Mouse (Mus musculus) neural tube, embryonic 11.5 days (tissue): Measurements from ENCODE around the gene AU040320. TPM values are rescaled to one million over a fixed set of nuclear protein-coding genes. Genes with fewer than 3 reads are reported as not detected.

Experiments used
- ATAC-seq: fragments of 200-750 bp; cut with Nextera tagmentation; 2 replicates; pipeline ENCODE4 v1.8.0; 2017; ENCODE audit warnings: moderate number of reproducible peaks, mild to moderate bottlenecking, moderate TSS enrichment, moderate library complexity; ENCODE audit not compliant: insufficient read depth, low FRiP score, low TSS enrichment
- DNase-seq: peaks from one replicate; pipeline ENCODE4 v3.0.0-alpha.2; 2015; ENCODE audit warnings: low spot score
- H3K27ac ChIP-seq: fragments of 300-500 bp; sonication (generic); 2 replicates; pipeline ENCODE4 v1.5.1; 2014; ENCODE audit warnings: low read depth, mild to moderate bottlenecking, low read length
- H3K27me3 ChIP-seq: fragments of 300-500 bp; sonication (generic); 2 replicates; pipeline ENCODE4 v1.6.1; 2014; ENCODE audit warnings: mild to moderate bottlenecking, low read length, mixed read lengths; ENCODE audit not compliant: control insufficient read depth, insufficient read depth
- H3K36me3 ChIP-seq: fragments of 300-500 bp; sonication (generic); 2 replicates; pipeline ENCODE4 v1.6.1; 2014; ENCODE audit warnings: mild to moderate bottlenecking, low read length, moderate library complexity, mixed read lengths; ENCODE audit not compliant: control insufficient read depth, insufficient read depth
- H3K4me1 ChIP-seq: fragments of 300-500 bp; sonication (generic); 2 replicates; pipeline ENCODE4 v1.6.1; 2014; ENCODE audit warnings: low read length, mixed read lengths; ENCODE audit not compliant: control insufficient read depth, insufficient read depth
- H3K4me2 ChIP-seq: fragments of 300-500 bp; sonication (generic); 2 replicates; pipeline ENCODE4 v1.6.1; 2014; ENCODE audit warnings: low read depth, mild to moderate bottlenecking, moderate library complexity
- H3K4me3 ChIP-seq: fragments of 300-500 bp; sonication (generic); 2 replicates; pipeline ENCODE4 v1.5.1; 2014; ENCODE audit warnings: low read depth, low read length
- H3K9ac ChIP-seq: fragments of 300-500 bp; sonication (generic); 2 replicates; pipeline ENCODE4 v1.6.1; 2014; ENCODE audit warnings: mild to moderate bottlenecking, low read length
- H3K9me3 ChIP-seq: fragments of 300-500 bp; sonication (generic); 2 replicates; pipeline ENCODE4 v1.6.1; 2016; ENCODE audit warnings: low read length; ENCODE audit not compliant: control insufficient read depth
- WGBS: fragments of 180-500 bp; shearing (Covaris S2); extraction: QIAGEN DNeasy Blood & Tissue Kit; methylation state at CpG from one replicate; pipeline ENCODE4 v1.1.7; 2014; 5-methylcytosine and 5-hydroxymethylcytosine counted together
- polyA plus RNA-seq: library from polyadenylated mRNA; unstranded; fragments of >200 nt; fragmentation: Nextera tagmentation; extraction: Ambion mirVana; gene quantifications from 2 replicates; pipeline ENCODE4 v1.2.1, GENCODE M21; 2014

The AU040320 gene
- polyA plus RNA-seq, 1 experiment from 2014 or later, result 32.4 TPM

GRCm38 (mm10) chr4:126770831-126771230 is 17.5 kb downstream of the AU040320 start:
- no peaks in the 10 kb centered on the region for H3K36me3 ChIP-seq
- H3K4me2 ChIP-seq, result no peak overlapping the region
- DNase-seq, result no peak
- no peak overlapping the region for H3K27ac ChIP-seq
- ATAC-seq, result no peak
- H3K9ac ChIP-seq, result no peak overlapping the region
- no peaks in the 10 kb centered on the region for H3K9me3 ChIP-seq
- H3K27me3 ChIP-seq, result no peaks in the 10 kb centered on the region
- 78% methylated on average over 4 of the region's 4 CpGs for WGBS
- H3K4me3 ChIP-seq, result no peak overlapping the region
- no peaks in the 10 kb centered on the region for H3K4me1 ChIP-seq

GRCm38 (mm10) chr4:126773871-126774270 is 20.5 kb downstream of the AU040320 start:
- Histone ChIP-seq H3K4me3 (no peak overlapping the region), H3K9me3 (no peaks in the 10 kb centered on the region), H3K9ac (no peak overlapping the region), H3K4me2 (no peak overlapping the region), H3K27ac (no peak overlapping the region), H3K4me1 (no peaks in the 10 kb centered on the region), H3K36me3 (no peaks in the 10 kb centered on the region), H3K27me3 (no peaks in the 10 kb centered on the region)
- ATAC-seq (no peak), DNase-seq (no peak)
- 92% methylated on average over 6 of the region's 6 CpGs for WGBS

GRCm38 (mm10) chr4:126775182-126775581 is 21.8 kb downstream of the AU040320 start:
- H3K4me2 ChIP-seq, result no peak overlapping the region
- ATAC-seq (no peak), DNase-seq (no peak)
- peaks cover 9% of the 10 kb centered on the region; the same call in 1 of the 2 replicates for H3K4me1 ChIP-seq
- no peaks in the 10 kb centered on the region for H3K36me3 ChIP-seq
- 82% methylated on average over 1 of the region's 1 CpGs for WGBS
- no peak overlapping the region for H3K27ac ChIP-seq
- no peak overlapping the region for H3K9ac ChIP-seq
- no peaks in the 10 kb centered on the region for H3K27me3 ChIP-seq
- no peaks in the 10 kb centered on the region for H3K9me3 ChIP-seq
- H3K4me3 ChIP-seq, result no peak overlapping the region

GRCm38 (mm10) chr4:126779148-126779581 is 25.8 kb downstream of the AU040320 start:
- Histone ChIP-seq H3K36me3 (no peaks in the 10 kb centered on the region), H3K27me3 (no peaks in the 10 kb centered on the region), H3K4me1 (peaks cover 9% of the 10 kb centered on the region; the same call in 1 of the 2 replicates), H3K9me3 (no peaks in the 10 kb centered on the region), H3K4me2 (no peak overlapping the region), H3K27ac (no peak overlapping the region; the same call in 1 of the 2 replicates), H3K4me3 (no peak overlapping the region), H3K9ac (no peak overlapping the region)
- ATAC-seq, result no peak
- no peak for DNase-seq
- WGBS, result 35% methylated on average over 8 of the region's 8 CpGs

- Histone ChIP-seq H3K9me3 (no peaks in the 10 kb centered on the region), H3K27ac (no peak overlapping the region), H3K4me1 (peaks cover 9% of the 10 kb centered on the region; the same call in 1 of the 2 replicates), H3K36me3 (no peaks in the 10 kb centered on the region), H3K4me3 (no peak overlapping the region), H3K4me2 (no peak overlapping the region), H3K9ac (peak overlapping the region; percentile 2; the same call in 1 of the 2 replicates), H3K27me3 (no peaks in the 10 kb centered on the region)
- no peak for ATAC-seq
- no peak for DNase-seq
- WGBS, result 43% methylated on average over 12 of the region's 12 CpGs
Measured at GRCm38 (mm10) chr4:126779826-126780775, 26.8 kb downstream of the AU040320 start.

- no peak overlapping the region for H3K4me3 ChIP-seq
- no peak overlapping the region for H3K9ac ChIP-seq
- H3K36me3 ChIP-seq, result no peaks in the 10 kb centered on the region
- no peaks in the 10 kb centered on the region for H3K9me3 ChIP-seq
- ATAC-seq (no peak), DNase-seq (no peak)
- H3K27me3 ChIP-seq, result no peaks in the 10 kb centered on the region
- 57% methylated on average over 3 of the region's 3 CpGs for WGBS
- H3K27ac ChIP-seq, result no peak overlapping the region
- H3K4me1 ChIP-seq, result peaks cover 9% of the 10 kb centered on the region; the same call in 1 of the 2 replicates
- H3K4me2 ChIP-seq, result no peak overlapping the region
Measured at GRCm38 (mm10) chr4:126781871-126782270, 28.5 kb downstream of the AU040320 start.

- Histone ChIP-seq H3K9ac (no peak overlapping the region), H3K4me1 (peaks cover 9% of the 10 kb centered on the region; the same call in 1 of the 2 replicates), H3K27me3 (no peaks in the 10 kb centered on the region), H3K27ac (no peak overlapping the region), H3K36me3 (no peaks in the 10 kb centered on the region), H3K4me2 (no peak overlapping the region), H3K4me3 (no peak overlapping the region), H3K9me3 (no peaks in the 10 kb centered on the region)
- DNase-seq, result no peak
- ATAC-seq, result no peak
- 90% methylated on average over 8 of the region's 8 CpGs for WGBS
Measured at GRCm38 (mm10) chr4:126782512-126782911, 29.2 kb downstream of the AU040320 start.

- WGBS, result 88% methylated on average over 8 of the region's 8 CpGs
- H3K27ac ChIP-seq, result no peak overlapping the region
- DNase-seq, result no peak
- H3K4me1 ChIP-seq, result peaks cover 9% of the 10 kb centered on the region; the same call in 1 of the 2 replicates
- H3K9ac ChIP-seq, result no peak overlapping the region
- H3K9me3 ChIP-seq, result no peaks in the 10 kb centered on the region
- ATAC-seq, result no peak
- no peak overlapping the region for H3K4me2 ChIP-seq
- H3K36me3 ChIP-seq, result no peaks in the 10 kb centered on the region
- H3K4me3 ChIP-seq, result no peak overlapping the region
- H3K27me3 ChIP-seq, result no peaks in the 10 kb centered on the region
Measured at GRCm38 (mm10) chr4:126782996-126783395, 29.7 kb downstream of the AU040320 start.
